Mouse (Mus musculus): ENCODE measurements around the gene Smtnl2.

DNA sequence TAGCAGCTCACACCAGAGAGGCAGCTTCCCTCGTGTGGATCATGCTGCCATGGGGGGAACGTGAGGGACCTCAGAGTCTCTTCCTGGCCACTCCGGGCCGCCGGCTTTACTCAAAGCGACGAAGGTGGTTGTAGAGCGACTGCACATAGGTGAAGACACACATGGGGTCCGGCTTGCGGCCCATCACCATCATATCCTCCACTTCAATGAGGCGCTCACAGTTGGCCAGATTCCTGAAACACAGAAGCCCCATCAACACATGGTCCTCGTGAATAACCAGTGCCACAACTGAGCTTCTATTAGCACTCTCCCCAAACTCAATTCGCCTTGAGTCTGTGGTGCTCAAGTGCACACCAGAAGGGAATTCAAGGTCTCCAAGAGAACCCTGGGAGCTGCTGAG, 20.3 kb downstream of the Smtnl2 start:
- TF ChIP-seq GATA1 (IDR thresholded peaks at IDR 0.05; ENCODE audit: low read length), result no peak
- no peak for TF ChIP-seq TAL1 (IDR thresholded peaks at IDR 0.05; ENCODE audit: low read length)

Data from erythroblast, embryonic 14.5 days (primary cell).